Comparison of ENCODE assay signal across 8 mouse cellular contexts in the genomic region with DNA sequence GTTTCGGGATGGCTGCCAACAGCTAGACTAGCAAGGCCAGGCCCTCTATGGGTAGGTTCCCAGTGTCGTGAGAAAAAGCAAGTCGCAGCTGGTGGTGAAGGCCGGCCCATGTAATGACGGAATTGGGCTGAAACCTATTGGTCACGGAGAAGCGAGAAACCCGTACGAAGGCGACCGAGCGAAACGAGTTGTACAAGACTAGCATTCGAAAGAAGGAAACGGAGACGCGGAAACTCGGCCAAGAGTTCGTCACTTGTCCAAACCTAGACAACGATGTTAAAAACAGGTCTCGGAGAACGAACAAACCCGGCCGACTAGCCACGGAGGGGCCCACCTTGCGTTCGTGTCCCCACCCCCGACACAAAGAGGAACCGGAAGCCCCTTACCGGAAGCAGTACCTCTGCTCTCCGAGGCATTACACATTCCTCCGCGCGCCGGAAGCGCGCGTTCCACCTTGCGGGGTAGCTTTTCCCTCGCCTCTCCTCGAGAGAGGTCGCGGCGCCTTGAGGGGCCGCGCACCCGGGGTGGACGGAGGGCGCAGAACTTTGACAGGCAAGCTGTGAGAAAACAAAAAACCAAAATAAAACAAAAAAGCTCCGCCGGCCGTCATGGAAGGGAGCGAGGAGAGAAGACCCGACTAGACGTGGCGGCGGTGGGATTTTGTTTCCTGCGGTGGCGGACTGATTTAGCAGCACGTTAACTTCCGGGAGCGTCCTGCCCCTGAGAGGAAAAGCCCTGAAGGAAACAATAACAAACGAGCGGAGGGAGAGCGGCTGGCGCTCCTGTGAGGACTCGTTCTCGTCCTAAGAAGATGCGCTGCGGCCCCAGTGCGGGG. TPM values are rescaled to one million over a fixed set of nuclear protein-coding genes. Genes with fewer than 3 reads are reported as not detected.
A peak's percentile ranks its signal among the peaks of the same experiment; 100 is the strongest.
DNase-seq lines count a peak whose midpoint lies in the region; ATAC-seq and TF ChIP-seq lines count a peak whose summit lies in the region.

TSS of gene Kdm5a (plus strand) at position 437 of the 835 bp plus-strand sequence.
TSS of gene Ccdc77 (minus strand) at position 687 of the 835 bp plus-strand sequence.

- H3K27me3 ChIP-seq in megakaryocyte, embryonic 14.5 days (replicated peaks) = no peaks in the 10 kb centered on the region

- peaks cover 22% of the 10 kb centered on the region for H3K36me3 ChIP-seq in megakaryocyte, embryonic 14.5 days (replicated peaks; ENCODE audit: low read length)

- no peaks in the 10 kb centered on the region for H3K9me3 ChIP-seq in megakaryocyte, embryonic 14.5 days

- TF ChIP-seq CTCF in cortical plate, adult 2 months (IDR thresholded peaks at IDR 0.05; ENCODE audit: extremely low read depth, insufficient read depth, low read length) = no peak

- DNase-seq in gastrocnemius, adult 8-10 months (ENCODE audit: low spot score in 2 of 2) = peak; percentile 84 to 85
- DNase-seq in hindlimb bud, embryonic 11.5 days (ENCODE audit: extremely low spot score, low read depth, low spot score) = peak; percentile 88
- DNase-seq in left cerebral cortex, adult 8-10 months (ENCODE audit: low spot score in 2 of 2) = peak; percentile 91 to 95
- peak; percentile 96 for DNase-seq in right cerebral cortex, postnatal 10 days (ENCODE audit: low spot score in 2 of 2)
- DNase-seq in urinary bladder, postnatal 25 days (ENCODE audit: low spot score) = peak; percentile 88

- TF ChIP-seq POLR2A in cortical plate, adult 2 months (IDR thresholded peaks at IDR 0.05; ENCODE audit: extremely low read depth, insufficient read depth, low read length) = peak; percentile 90

- peak within 1 kb of the TSS; percentile 70 for H3K4me3 ChIP-seq in cortical plate, adult 2 months (ENCODE audit: insufficient read depth, low read length)
- H3K4me3 ChIP-seq in megakaryocyte, embryonic 14.5 days (replicated peaks) = peak within 1 kb of the TSS; percentile 96

- H3K27ac ChIP-seq in cortical plate, adult 2 months (ENCODE audit: insufficient read depth, low read length) = peak within 1 kb of the TSS; percentile 74

- ATAC-seq in activated CD4-positive, CD25-positive, alpha-beta regulatory T cell, adult 4 months = peak; percentile 89

- no peaks in the 10 kb centered on the region; the same call in 1 of the 2 replicates for H3K4me1 ChIP-seq in cortical plate, adult 2 months (ENCODE audit: control insufficient read depth, insufficient read depth, low read length)
- peaks cover 18% of the 10 kb centered on the region for H3K4me1 ChIP-seq in megakaryocyte, embryonic 14.5 days

RNA-seq across cellular contexts. Expression of gene Kdm5a, which starts in this region (rescaled TPM):
- 10 to 100 TPM; 65.3 to 71.4 TPM for polyA plus RNA-seq in activated CD4-positive, CD25-positive, alpha-beta regulatory T cell, adult 4 months (2017; shearing (Covaris generic))
- 9.4 and 10.5 TPM in 2 replicates for polyA plus RNA-seq in cortical plate, adult 2 months (2012; rRNA removed)
- 10 to 100 TPM; 18.2 to 21.1 (median 19.1) TPM for total RNA-seq in gastrocnemius, adult 8-10 months (2022)
- 10 to 100 TPM; 40.0 to 43.6 (median 42.0) TPM for total RNA-seq in left cerebral cortex, adult 8-10 months (2022)
- polyA plus RNA-seq in megakaryocyte, embryonic 14.5 days (2012; ENCODE audit: insufficient read depth, low replicate concordance) = 1.7 and 4.6 TPM in 2 replicates

RNA-seq across cellular contexts. Expression of gene Ccdc77, which starts in this region (rescaled TPM):
- polyA plus RNA-seq in activated CD4-positive, CD25-positive, alpha-beta regulatory T cell, adult 4 months (2017; shearing (Covaris generic)) = 1 to 10 TPM; 8.5 to 8.9 TPM
- polyA plus RNA-seq in cortical plate, adult 2 months (2012; rRNA removed) = 6.0 and 7.5 TPM in 2 replicates
- total RNA-seq in gastrocnemius, adult 8-10 months (2022) = 1 to 10 TPM; 2.4 to 2.9 (median 2.7) TPM
- 1 to 10 TPM; 4.1 to 5.9 (median 5.3) TPM for total RNA-seq in left cerebral cortex, adult 8-10 months (2022)
- 0.91 and 3.4 TPM in 2 replicates for polyA plus RNA-seq in megakaryocyte, embryonic 14.5 days (2012; ENCODE audit: insufficient read depth, low replicate concordance)

Comparison
In these comparisons a context has a peak if more than half of its experiments do, and no peak if none do; other contexts are left out.
1. Peak in every context shown above with its lines: DNase-seq, ATAC-seq, H3K4me3 ChIP-seq and H3K27ac ChIP-seq.